In the genomic region with DNA sequence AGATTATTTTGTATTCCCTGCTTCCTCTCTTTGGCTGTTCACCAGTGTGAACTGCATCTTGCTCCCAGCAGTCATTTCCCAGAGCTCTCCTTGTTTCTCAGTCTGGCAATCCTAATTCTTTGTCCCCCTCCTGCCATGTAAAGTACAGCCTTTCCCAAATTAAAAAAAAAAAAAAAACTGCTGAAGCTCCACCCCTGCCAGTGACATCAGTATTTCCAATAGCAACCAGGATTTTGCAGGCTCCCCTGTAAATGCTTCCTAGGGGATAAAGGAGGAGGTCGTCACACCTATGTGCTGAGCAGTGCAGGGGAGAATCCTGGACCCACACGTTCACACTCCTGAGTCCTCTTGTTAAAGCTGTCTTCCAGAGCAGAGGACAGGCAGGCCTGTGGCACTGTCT, we compare ENCODE assay signal across 29 mouse cellular contexts. TPM values are rescaled to one million over a fixed set of nuclear protein-coding genes. Genes with fewer than 3 reads are reported as not detected.
"Had no signal": no experiment of that assay in that cellular context is flagged by ENCODE, and none has a peak within 500 bp of the region (broad histone marks: within the 10 kb centered on the region; RNA-seq: fewer than 3 reads in every experiment).

No protein-coding gene starts in this region.

- DNase-seq: kidney, adult 2 months; kidney, postnatal 25 days; left cerebral cortex, postnatal 4 days; liver, postnatal 0 days; lung, embryonic 14.5 days; right cerebral cortex, adult 18-20 months; thymus, postnatal 25 days had no signal

- H3K9ac ChIP-seq: limb, embryonic 12.5 days; limb, embryonic 15.5 days; liver, embryonic 14.5 days; liver, postnatal 0 days; lung, embryonic 14.5 days had no signal

- H3K36me3 ChIP-seq: limb, embryonic 12.5 days; limb, embryonic 15.5 days; midbrain, embryonic 13.5 days had no signal

- H3K4me3 ChIP-seq: limb, embryonic 15.5 days had no signal

- H3K9me3 ChIP-seq: limb, embryonic 12.5 days; limb, embryonic 15.5 days; midbrain, embryonic 13.5 days had no signal

- H3K4me2 ChIP-seq: limb, embryonic 12.5 days; limb, embryonic 15.5 days; liver, embryonic 11.5 days; lung, embryonic 14.5 days had no signal

- ATAC-seq: intestine, embryonic 16.5 days; liver, postnatal 0 days; lung, postnatal 0 days had no signal

- H3K27ac ChIP-seq: kidney, postnatal 0 days; limb, embryonic 12.5 days; limb, embryonic 15.5 days; liver, embryonic 14.5 days; macrophage; midbrain, embryonic 13.5 days; stomach, postnatal 0 days had no signal

RNA-seq across cellular contexts. Expression of a gene that starts 1.1 kb away (rescaled TPM):
- total RNA-seq: megakaryocyte, adult 5-6 weeks had no signal
- polyA plus RNA-seq: liver, postnatal 0 days; macrophage had no signal

RNA-seq across cellular contexts. Expression of a gene that starts 30.4 kb away (rescaled TPM):
- total RNA-seq: layer of hippocampus, postnatal 14 days; left cerebral cortex, adult 8-10 months; left cerebral cortex, postnatal 14 days; left cerebral cortex, postnatal 4 days; megakaryocyte, adult 5-6 weeks; midbrain, postnatal 0 days had no signal
- polyA plus RNA-seq: kidney, embryonic 14.5 days; limb, embryonic 12.5 days; liver, embryonic 11.5 days; liver, embryonic 14.5 days; liver, postnatal 0 days; macrophage; neural tube, embryonic 11.5 days; neural tube, embryonic 14.5 days had no signal

RNA-seq across cellular contexts. Expression of a gene that starts 32.1 kb away (rescaled TPM):
- total RNA-seq: layer of hippocampus, postnatal 14 days; left cerebral cortex, adult 8-10 months; left cerebral cortex, postnatal 14 days; left cerebral cortex, postnatal 4 days; megakaryocyte, adult 5-6 weeks; midbrain, postnatal 0 days had no signal
- polyA plus RNA-seq: intestine, embryonic 16.5 days; kidney, adult 2 months; kidney, embryonic 14.5 days; kidney, postnatal 0 days; large intestine, adult 2 months; limb, embryonic 12.5 days; limb, embryonic 15.5 days; liver, embryonic 11.5 days; liver, embryonic 14.5 days; liver, postnatal 0 days; lung, embryonic 14.5 days; lung, postnatal 0 days; macrophage; midbrain, embryonic 13.5 days; midbrain, postnatal 0 days; neural tube, embryonic 11.5 days; neural tube, embryonic 14.5 days; small intestine, adult 2 months; stomach, embryonic 14.5 days; stomach, postnatal 0 days; thymus, postnatal 0 days had no signal
